Mouse (Mus musculus) bone marrow macrophage, adult 2 months (primary cell): ENCODE results near the gene Rpl11. TPM values are rescaled to one million over a fixed set of nuclear protein-coding genes. Genes with fewer than 3 reads are reported as not detected.

Source experiments
- H3K27ac ChIP-seq: 2 replicates; pipeline ENCODE4 v1.5.1; 2012; ENCODE audit warnings: low read depth, low read length; ENCODE audit not compliant: insufficient read depth
- H3K4me1 ChIP-seq: 2 replicates; pipeline ENCODE4 v1.6.1; 2012; ENCODE audit warnings: low read length; ENCODE audit not compliant: control insufficient read depth, insufficient read depth
- H3K4me3 ChIP-seq: 2 replicates; pipeline ENCODE4 v1.5.1; 2012; ENCODE audit warnings: mild to moderate bottlenecking, low read length, moderate library complexity; ENCODE audit not compliant: insufficient read depth
- CTCF ChIP-seq: IDR thresholded peaks from 2 replicates; pipeline ENCODE4 v1.5.1; 2012; ENCODE audit warnings: low read depth, mild to moderate bottlenecking, low read length, moderate library complexity
- POLR2A ChIP-seq: IDR thresholded peaks from 2 replicates; pipeline ENCODE4 v1.6.1; 2012; ENCODE audit warnings: mild to moderate bottlenecking, low read depth, low read length, borderline replicate concordance
- polyA plus RNA-seq: library from polyadenylated mRNA; stranded (reverse); fragments of >200 nt; gene quantifications from 2 replicates; pipeline ENCODE4 v1.2.4, GENCODE M21; 2012; ENCODE audit not compliant: missing spikeins, insufficient read depth, insufficient read length

Gene Rpl11
- polyA plus RNA-seq, 1 experiment = 1,501 TPM

GRCm38 (mm10) chr4:136089748-136090583 lies 36.7 kb upstream of the Rpl11 start:
- H3K27ac ChIP-seq = no peak overlapping the region
- TF ChIP-seq CTCF = no peak
- no peak for TF ChIP-seq POLR2A
- H3K4me1 ChIP-seq = 0 out of 2 replicates have a peak, but pooled peaks cover 2% of the 10 kb centered on the region
- no peak overlapping the region for H3K4me3 ChIP-seq

- 0 out of 2 replicates have a peak, but pooled peaks cover 2% of the 10 kb centered on the region for H3K4me1 ChIP-seq
- H3K4me3 ChIP-seq = no peak overlapping the region
- H3K27ac ChIP-seq = no peak overlapping the region
- TF ChIP-seq POLR2A (no peak), CTCF (no peak)
These were observed 35.9 kb upstream of the Rpl11 start for GRCm38 (mm10) chr4:136088971-136089747.

- TF ChIP-seq POLR2A (no peak), CTCF (no peak)
- 0 out of 2 replicates have a peak, but pooled peaks cover 2% of the 10 kb centered on the region for H3K4me1 ChIP-seq
- H3K4me3 ChIP-seq = no peak overlapping the region
- no peak overlapping the region for H3K27ac ChIP-seq
These were observed 35.1 kb upstream of the Rpl11 start for GRCm38 (mm10) chr4:136088364-136088763.

GRCm38 (mm10) chr4:136087261-136087660 lies 34.0 kb upstream of the Rpl11 start:
- TF ChIP-seq CTCF (no peak), POLR2A (no peak)
- no peak overlapping the region for H3K4me3 ChIP-seq
- H3K4me1 ChIP-seq = 0 out of 2 replicates have a peak, but pooled peaks cover 2% of the 10 kb centered on the region
- no peak overlapping the region for H3K27ac ChIP-seq

- Histone ChIP-seq H3K27ac (no peak overlapping the region), H3K4me3 (no peak overlapping the region), H3K4me1 (no peaks in the 10 kb centered on the region)
- TF ChIP-seq POLR2A (no peak), CTCF (no peak)
These were observed 31.6 kb upstream of the Rpl11 start for GRCm38 (mm10) chr4:136084840-136085239.

GRCm38 (mm10) chr4:136083269-136084105 lies 30.3 kb upstream of the Rpl11 start:
- H3K4me3 ChIP-seq = no peak overlapping the region
- H3K27ac ChIP-seq = no peak overlapping the region
- H3K4me1 ChIP-seq = no peaks in the 10 kb centered on the region
- TF ChIP-seq CTCF (no peak), POLR2A (no peak)

GRCm38 (mm10) chr4:136081729-136082128 lies 28.5 kb upstream of the Rpl11 start:
- no peak overlapping the region for H3K27ac ChIP-seq
- 0 out of 2 replicates have a peak, but pooled peaks cover 3% of the 10 kb centered on the region for H3K4me1 ChIP-seq
- no peak for TF ChIP-seq POLR2A
- TF ChIP-seq CTCF = no peak
- no peak overlapping the region for H3K4me3 ChIP-seq

GRCm38 (mm10) chr4:136078649-136079048 lies 25.4 kb upstream of the Rpl11 start:
- no peak overlapping the region for H3K4me3 ChIP-seq
- TF ChIP-seq CTCF = no peak
- TF ChIP-seq POLR2A = no peak
- 0 out of 2 replicates have a peak, but pooled peaks cover 3% of the 10 kb centered on the region for H3K4me1 ChIP-seq
- H3K27ac ChIP-seq = no peak overlapping the region
